ENCODE assay signal across 13 mouse cellular contexts in the genomic region with DNA sequence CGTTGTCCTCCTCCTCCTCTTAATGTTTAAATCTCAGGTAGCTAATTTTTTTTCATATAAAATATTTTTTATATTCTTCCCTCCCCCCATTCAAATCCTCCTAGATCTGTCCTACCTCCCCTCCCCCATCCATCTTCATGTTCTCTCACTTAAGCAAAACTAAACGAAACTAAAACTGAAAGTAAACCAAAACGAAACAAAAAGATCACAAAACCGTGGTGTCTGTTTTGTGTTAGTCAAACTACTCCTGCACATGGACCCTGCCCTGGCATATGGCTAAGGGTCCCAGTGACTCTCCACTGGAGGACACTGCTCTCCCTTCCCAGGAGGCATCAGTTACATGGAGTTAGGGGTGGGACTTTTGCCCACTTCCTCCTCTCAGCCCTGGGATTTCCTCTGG. TPM values are rescaled to one million over a fixed set of nuclear protein-coding genes. Genes with fewer than 3 reads are reported as not detected.
A peak's percentile ranks its signal among the peaks of the same experiment; 100 is the strongest.
DNase-seq lines count a peak whose midpoint lies in the region; ATAC-seq and TF ChIP-seq lines count a peak whose summit lies in the region.
"Had no signal": no experiment of that assay in that cellular context is flagged by ENCODE, and none has a peak within 500 bp of the region (broad histone marks: within the 10 kb centered on the region; RNA-seq: fewer than 3 reads in every experiment).

No protein-coding gene starts in this region.

- no peak for DNase-seq in lung, adult 2 months
- DNase-seq in lung, postnatal 25 days (ENCODE audit: low spot score), result no peak
- peak; percentile 25 for DNase-seq in naive thymus-derived CD4-positive, alpha-beta T cell, adult 2 months (ENCODE audit: low read depth)
- DNase-seq in adrenal gland, postnatal 10 days, result no peak
- DNase-seq in left cerebral cortex, postnatal 10 days (ENCODE audit: extremely low spot score in 1 of 2, low spot score in 2 of 2), result no peak
- DNase-seq: gastrocnemius, postnatal 14 days; heart, postnatal 4 days; lung, postnatal 10 days; retina, postnatal 1 day had no signal

- no peak for TF ChIP-seq POLR2A in lung, adult 2 months (IDR thresholded peaks at IDR 0.05; ENCODE audit: borderline replicate concordance, extremely low read depth, low read depth, low read length)

- intact Hi-C loops in left cerebral cortex, postnatal 10 days (cut with DNase I), result no loop called here

- no peak for TF ChIP-seq CTCF in lung, adult 2 months (IDR thresholded peaks at IDR 0.05; ENCODE audit: insufficient read depth, low read length)

- WGBS in lung, adult 2 months, result 47% methylated on average over 4 of the region's 4 CpGs

- no peak overlapping the region for H3K27ac ChIP-seq in brown adipose tissue, adult 24 weeks (replicated peaks; ENCODE audit: low read depth, low read length)

- H3K4me1 ChIP-seq in lung, adult 2 months (ENCODE audit: control insufficient read depth, insufficient read depth, low read length), result no peaks in the 10 kb centered on the region
- H3K4me1 ChIP-seq in brown adipose tissue, adult 24 weeks (ENCODE audit: control insufficient read depth, insufficient read depth, insufficient read length, low read length), result no peaks in the 10 kb centered on the region

- peak overlapping the region; percentile 46 for H3K4me3 ChIP-seq in lung, adult 2 months (replicated peaks; ENCODE audit: extremely low read depth, low read depth, low read length)
- H3K4me3 ChIP-seq in brown adipose tissue, adult 24 weeks (ENCODE audit: insufficient read depth, low read depth, low read length), result peak overlapping the region; percentile 48

- ATAC-seq in CD4-positive, CD25-positive, alpha-beta regulatory T cell, adult 4 months, result peak; percentile 14

RNA-seq across cellular contexts. Expression of a gene that starts 38.3 kb away (rescaled TPM):
- 3.4 and 6.4 TPM in 2 replicates for polyA plus RNA-seq in lung, adult 2 months (2012; rRNA removed)
- 1 to 10 TPM in 1 of 2 experiments, under 1 TPM in 1; 0.90 to 2.9 TPM for polyA plus RNA-seq in CD4-positive, CD25-positive, alpha-beta regulatory T cell, adult 4 months (2017; shearing (Covaris generic))
- polyA plus RNA-seq in brown adipose tissue, adult 24 weeks (2012; ENCODE audit: insufficient read depth, insufficient read length, missing spikeins), result 19.4 and 34.7 TPM in 2 replicates
- total RNA-seq in adrenal gland, postnatal 10 days (2021), result 10 to 100 TPM in 1 of 2 experiments, 1 to 10 TPM in 1; 10.0 to 11.6 TPM
- total RNA-seq in left cerebral cortex, postnatal 10 days (2021), result 10 to 100 TPM; 77.1 to 88.1 TPM

RNA-seq across cellular contexts. Expression of a gene that starts 55.7 kb away (rescaled TPM):
- not detected in 2 replicates for polyA plus RNA-seq in lung, adult 2 months (2012; rRNA removed)
- not detected for polyA plus RNA-seq in CD4-positive, CD25-positive, alpha-beta regulatory T cell, adult 4 months (2017; shearing (Covaris generic))
- polyA plus RNA-seq in brown adipose tissue, adult 24 weeks (2012; ENCODE audit: insufficient read depth, insufficient read length, missing spikeins), result not detected in 2 replicates
- not detected for total RNA-seq in adrenal gland, postnatal 10 days (2021)
- 1 to 10 TPM; 1.5 to 2.1 TPM for total RNA-seq in left cerebral cortex, postnatal 10 days (2021)
- total RNA-seq: gastrocnemius, postnatal 14 days; heart, postnatal 4 days had no signal
- polyA plus RNA-seq: kidney, embryonic 16.5 days; neural tube, embryonic 11.5 days had no signal
